Mouse (Mus musculus) liver, embryonic 12.5 days (tissue): Measurements from ENCODE around the gene Fsd2. TPM values are rescaled to one million over a fixed set of nuclear protein-coding genes. Genes with fewer than 3 reads are reported as not detected.
A peak's percentile ranks its signal among the peaks of the same experiment; 100 is the strongest.

Source experiments
- ATAC-seq: fragments of 200-750 bp; cut with Nextera tagmentation; 2 replicates; pipeline ENCODE4 v1.8.0; 2017; ENCODE audit warnings: moderate number of reproducible peaks, mild to moderate bottlenecking, moderate library complexity
- H3K27ac ChIP-seq: fragments of 300-500 bp; sonication (generic); 2 replicates; pipeline ENCODE4 v1.5.1; 2016; ENCODE audit warnings: mild to moderate bottlenecking
- H3K27me3 ChIP-seq: fragments of 300-500 bp; sonication (generic); replicated peaks from 2 replicates; pipeline ENCODE4 v1.6.1; 2016; ENCODE audit warnings: mild to moderate bottlenecking, moderate library complexity
- H3K36me3 ChIP-seq: fragments of 300-500 bp; sonication (generic); 2 replicates; pipeline ENCODE4 v1.6.1; 2016; ENCODE audit warnings: mild to moderate bottlenecking, moderate library complexity
- H3K4me1 ChIP-seq: fragments of 300-500 bp; sonication (generic); 2 replicates; pipeline ENCODE4 v1.6.1; 2016
- H3K4me2 ChIP-seq: fragments of 300-500 bp; sonication (generic); 2 replicates; pipeline ENCODE4 v1.6.1; 2016; ENCODE audit warnings: mild to moderate bottlenecking, moderate library complexity
- H3K4me3 ChIP-seq: fragments of 300-500 bp; sonication (generic); 2 replicates; pipeline ENCODE4 v1.5.1; 2016; ENCODE audit warnings: mild to moderate bottlenecking, moderate library complexity
- H3K9ac ChIP-seq: fragments of 300-500 bp; sonication (generic); 2 replicates; pipeline ENCODE4 v1.6.1; 2016; ENCODE audit warnings: mild to moderate bottlenecking, moderate library complexity
- H3K9me3 ChIP-seq: fragments of 300-500 bp; sonication (generic); replicated peaks from 2 replicates; pipeline ENCODE4 v1.6.1; 2016; ENCODE audit warnings: mild to moderate bottlenecking, moderate library complexity
- WGBS: fragments of 180-500 bp; shearing (Covaris S2); methylation state at CpG from one replicate; pipeline ENCODE4 v1.1.7; 2016; ENCODE audit not compliant: insufficient replicate concordance; 5-methylcytosine and 5-hydroxymethylcytosine counted together
- polyA plus RNA-seq: library from polyadenylated mRNA; unstranded; fragments of >200 nt; fragmentation: Nextera tagmentation; extraction: Ambion mirVana; gene quantifications from 2 replicates; pipeline ENCODE4 v1.2.1, GENCODE M21; 2016

The Fsd2 gene
- polyA plus RNA-seq, 1 experiment from 2014 or later = 0.05 TPM

DNA sequence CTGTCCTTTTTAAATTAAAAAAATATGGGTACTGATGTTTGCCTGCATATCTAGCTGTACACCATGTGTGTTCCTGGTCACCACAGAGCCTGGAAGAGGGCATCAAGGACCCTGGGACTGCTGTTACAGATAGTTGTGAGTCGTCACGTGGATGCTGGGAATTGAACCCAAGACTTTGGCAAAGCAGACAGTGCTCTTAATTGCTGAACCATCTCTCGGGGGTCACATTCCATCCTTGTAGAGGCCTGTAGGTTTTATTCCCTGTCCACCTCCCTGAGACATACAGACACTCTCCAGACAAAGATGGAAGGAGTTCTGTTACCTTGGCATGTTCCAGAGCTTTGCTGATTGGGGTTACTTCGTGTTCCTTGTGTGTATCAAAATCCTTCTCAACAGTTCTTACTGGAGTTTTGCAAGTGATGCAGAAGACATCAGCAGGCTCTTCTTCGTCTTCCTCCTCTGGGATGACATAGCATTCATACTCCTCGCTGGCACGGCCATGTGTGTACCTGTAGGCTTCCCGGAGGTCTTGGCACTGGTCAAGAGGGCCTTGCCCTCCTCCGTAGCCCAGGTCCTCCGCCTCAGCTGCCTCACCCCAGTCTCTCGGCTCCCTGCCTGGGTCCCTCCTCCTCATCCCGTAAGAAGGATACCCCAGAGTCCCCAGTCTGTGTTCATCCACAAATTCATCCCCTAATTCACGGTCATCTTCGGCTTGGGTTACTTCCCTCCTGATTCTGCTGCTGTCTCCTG is 7.3 kb downstream of the Fsd2 start:
- no peaks in the 10 kb centered on the region for H3K36me3 ChIP-seq
- 66% methylated on average over 14 of the region's 14 CpGs for WGBS
- no peak overlapping the region for H3K27ac ChIP-seq
- H3K27me3 ChIP-seq = peaks cover 11% of the 10 kb centered on the region
- no peak overlapping the region for H3K9ac ChIP-seq
- no peak overlapping the region for H3K4me2 ChIP-seq
- no peaks in the 10 kb centered on the region for H3K4me1 ChIP-seq
- H3K9me3 ChIP-seq = no peaks in the 10 kb centered on the region
- no peak overlapping the region for H3K4me3 ChIP-seq
- no peak for ATAC-seq

GRCm38 (mm10) chr7:81557985-81558360 is 8.8 kb downstream of the Fsd2 start:
- 62% methylated on average over 4 of the region's 4 CpGs for WGBS

GRCm38 (mm10) chr7:81557252-81557984 is 9.3 kb downstream of the Fsd2 start:
- Histone ChIP-seq H3K36me3 (no peaks in the 10 kb centered on the region), H3K4me3 (no peak overlapping the region), H3K4me1 (no peaks in the 10 kb centered on the region), H3K9me3 (no peaks in the 10 kb centered on the region), H3K27me3 (peaks cover 11% of the 10 kb centered on the region), H3K4me2 (no peak overlapping the region), H3K9ac (no peak overlapping the region), H3K27ac (no peak overlapping the region)
- no peak for ATAC-seq
- 70% methylated on average over 7 of the region's 7 CpGs for WGBS

More at GRCm38 (mm10) chr7:81557985-81558360, 8.8 kb downstream of the Fsd2 start:
- Histone ChIP-seq H3K4me3 (no peak overlapping the region), H3K9me3 (no peaks in the 10 kb centered on the region), H3K4me1 (no peaks in the 10 kb centered on the region), H3K27ac (no peak overlapping the region), H3K4me2 (no peak overlapping the region), H3K9ac (no peak overlapping the region), H3K36me3 (no peaks in the 10 kb centered on the region), H3K27me3 (peaks cover 11% of the 10 kb centered on the region)
- no peak for ATAC-seq

DNA sequence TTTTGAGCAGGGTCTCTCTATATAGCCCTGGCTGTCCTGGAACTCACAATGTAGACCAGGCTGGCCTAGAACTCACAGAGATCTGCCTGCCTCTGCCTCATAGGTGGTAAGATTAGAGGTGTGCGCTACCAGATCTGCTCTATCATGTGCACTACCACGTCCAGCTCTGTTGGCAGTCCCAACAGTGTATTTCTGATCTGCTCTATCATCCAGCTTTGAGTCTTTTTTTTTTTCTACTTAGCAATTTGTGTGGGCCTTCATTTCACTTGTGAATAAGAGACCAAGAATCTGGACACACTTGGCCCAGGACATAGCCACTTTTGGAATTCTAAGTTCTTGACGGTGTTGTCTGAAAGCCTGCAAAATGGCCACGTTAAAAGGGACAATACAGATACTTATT is 9.9 kb downstream of the Fsd2 start:
- Histone ChIP-seq H3K9me3 (no peaks in the 10 kb centered on the region), H3K27me3 (peaks cover 11% of the 10 kb centered on the region), H3K4me3 (no peak overlapping the region), H3K9ac (no peak overlapping the region), H3K36me3 (no peaks in the 10 kb centered on the region), H3K4me1 (no peaks in the 10 kb centered on the region), H3K4me2 (no peak overlapping the region), H3K27ac (no peak overlapping the region)
- ATAC-seq = no peak
- WGBS = 77% methylated on average over 4 of the region's 4 CpGs

- H3K9ac ChIP-seq = no peak overlapping the region
- no peaks in the 10 kb centered on the region for H3K36me3 ChIP-seq
- 62% methylated on average over 2 of the region's 2 CpGs for WGBS
- no peak overlapping the region for H3K4me3 ChIP-seq
- no peak overlapping the region for H3K4me2 ChIP-seq
- no peak overlapping the region for H3K27ac ChIP-seq
- no peaks in the 10 kb centered on the region for H3K9me3 ChIP-seq
- ATAC-seq = no peak
- no peaks in the 10 kb centered on the region for H3K4me1 ChIP-seq
- peaks cover 7% of the 10 kb centered on the region for H3K27me3 ChIP-seq
Observed at GRCm38 (mm10) chr7:81554369-81554768, 12.4 kb downstream of the Fsd2 start.

DNA sequence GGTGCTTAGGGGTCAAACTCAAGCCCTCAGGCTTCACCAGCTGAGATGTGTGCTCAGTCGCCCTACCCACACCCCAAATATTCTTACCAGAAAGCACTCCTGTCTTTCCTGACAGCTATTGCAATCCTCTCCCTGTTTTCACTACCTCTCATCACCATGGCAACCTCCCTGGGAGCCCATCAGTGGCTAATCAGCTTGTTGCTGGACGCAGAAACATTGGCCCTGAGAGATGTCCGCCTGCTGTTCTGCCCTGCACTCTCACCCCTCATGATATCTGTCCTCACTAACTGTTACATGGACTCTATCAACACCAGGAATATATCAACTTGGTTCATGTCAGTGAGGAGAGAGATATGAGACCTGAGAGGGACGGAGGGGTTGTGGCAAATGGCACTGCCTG is 13.2 kb downstream of the Fsd2 start:
- Histone ChIP-seq H3K4me2 (no peak overlapping the region), H3K4me1 (0 out of 2 replicates have a peak, but pooled peaks cover 1% of the 10 kb centered on the region), H3K9ac (no peak overlapping the region), H3K27ac (no peak overlapping the region), H3K4me3 (no peak overlapping the region), H3K36me3 (no peaks in the 10 kb centered on the region), H3K9me3 (no peaks in the 10 kb centered on the region), H3K27me3 (no peaks in the 10 kb centered on the region)
- 50% methylated on average over 4 of the region's 4 CpGs for WGBS
- ATAC-seq = no peak

DNA sequence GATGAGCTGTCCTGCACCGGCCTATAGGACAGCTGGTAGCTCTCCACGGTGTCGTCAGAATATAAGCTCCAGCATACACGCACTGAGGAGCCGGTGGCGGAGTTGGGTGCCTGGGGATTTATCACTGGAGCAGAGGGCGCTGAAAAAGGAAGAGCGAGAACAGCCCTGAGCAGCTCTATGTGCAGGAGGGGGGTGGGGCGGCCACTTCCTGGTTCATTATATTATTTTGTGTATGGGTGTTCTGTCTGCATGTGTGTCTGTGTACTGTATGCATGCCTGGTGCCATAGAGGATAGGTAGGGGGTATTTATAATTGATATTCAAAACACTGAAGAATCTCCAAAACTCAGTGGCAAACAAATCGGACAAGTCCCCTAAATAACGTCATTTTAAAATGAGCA is 17.9 kb downstream of the Fsd2 start:
- Histone ChIP-seq H3K27ac (no peak overlapping the region), H3K4me2 (no peak overlapping the region), H3K36me3 (no peaks in the 10 kb centered on the region), H3K4me1 (0 out of 2 replicates have a peak, but pooled peaks cover 5% of the 10 kb centered on the region), H3K9me3 (no peaks in the 10 kb centered on the region), H3K9ac (no peak overlapping the region), H3K4me3 (no peak overlapping the region), H3K27me3 (no peaks in the 10 kb centered on the region)
- 0 out of 2 replicates have a peak, but pooled peaks have one; percentile 15 for ATAC-seq
- 55% methylated on average over 11 of the region's 11 CpGs for WGBS

DNA sequence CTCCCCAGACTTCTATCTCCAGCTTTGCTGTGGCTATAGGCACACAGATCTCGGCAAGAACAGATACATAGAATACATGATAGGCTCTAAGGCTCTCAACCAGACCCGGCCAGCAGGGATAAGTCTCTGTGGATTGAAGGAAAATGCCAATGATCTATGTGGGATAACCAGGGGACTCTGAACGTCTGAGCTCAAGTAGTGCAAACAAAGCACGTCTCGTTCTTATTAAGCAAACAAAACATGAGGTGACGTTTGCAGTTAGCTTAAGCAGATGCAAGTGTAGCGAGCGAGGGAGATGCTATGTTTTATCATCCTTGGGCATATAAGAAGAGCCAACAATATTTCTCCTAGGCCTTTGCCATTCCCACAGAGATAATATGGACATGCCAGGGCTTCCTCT is 23.8 kb downstream of the Fsd2 start:
- H3K36me3 ChIP-seq = no peaks in the 10 kb centered on the region
- 70% methylated on average over 8 of the region's 8 CpGs for WGBS
- no peak overlapping the region for H3K4me2 ChIP-seq
- H3K4me3 ChIP-seq = no peak overlapping the region
- no peaks in the 10 kb centered on the region for H3K9me3 ChIP-seq
- no peak overlapping the region for H3K9ac ChIP-seq
- no peak overlapping the region for H3K27ac ChIP-seq
- peaks cover 6% of the 10 kb centered on the region; the same call in 1 of the 2 replicates for H3K27me3 ChIP-seq
- no peak for ATAC-seq
- H3K4me1 ChIP-seq = no peaks in the 10 kb centered on the region

DNA sequence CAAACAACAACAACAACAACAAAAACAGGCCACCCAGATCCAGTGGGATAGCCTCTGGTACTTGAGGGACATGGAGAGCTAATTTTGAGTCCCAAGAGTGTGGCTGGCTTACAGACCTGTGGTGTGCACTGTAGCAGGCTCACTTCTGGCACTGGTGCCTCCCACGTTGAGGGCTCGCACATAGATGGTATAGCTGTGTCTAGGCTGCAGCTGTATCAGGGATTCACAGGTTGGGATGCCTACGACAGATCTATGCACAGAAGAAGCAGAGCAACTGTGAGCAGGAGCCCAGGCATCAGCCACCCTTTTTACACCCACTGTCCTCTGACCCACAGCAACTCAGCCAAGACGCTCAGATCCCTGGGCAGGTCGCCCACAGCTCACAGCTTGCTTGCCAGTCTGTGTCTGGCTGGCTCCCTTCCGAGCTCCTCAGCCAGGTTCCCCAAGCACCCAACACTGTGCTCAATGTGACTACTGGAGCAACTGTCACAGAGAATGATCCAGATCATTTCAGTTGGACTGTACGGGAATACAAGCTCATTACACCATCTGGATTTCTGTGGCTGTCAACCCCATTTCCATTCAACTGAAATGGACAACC is 24.7 kb downstream of the Fsd2 start:
- H3K27me3 ChIP-seq = peaks cover 6% of the 10 kb centered on the region; the same call in 1 of the 2 replicates

DNA sequence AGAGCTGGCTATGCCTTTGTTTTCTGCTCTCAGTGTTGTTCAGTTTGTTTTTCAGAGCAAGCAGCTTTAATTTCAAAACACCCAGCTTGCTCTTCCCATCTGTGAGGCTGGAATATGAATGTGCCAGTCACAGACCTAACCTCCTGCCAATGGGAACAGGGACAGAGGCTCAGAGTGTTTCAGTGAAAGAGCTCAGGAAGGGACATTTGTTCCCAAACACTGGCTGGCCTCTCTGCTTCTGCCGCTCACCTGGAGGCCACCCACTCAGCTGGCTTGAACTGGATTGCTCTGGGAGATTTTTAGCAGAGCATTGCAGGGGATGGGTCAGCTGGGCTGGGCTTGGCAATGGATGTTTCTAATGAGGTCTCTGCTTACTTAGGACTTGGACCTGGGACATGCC is 25.7 kb downstream of the Fsd2 start:
- Histone ChIP-seq H3K9me3 (no peaks in the 10 kb centered on the region), H3K4me1 (peaks cover 9% of the 10 kb centered on the region), H3K9ac (no peak overlapping the region), H3K4me3 (no peak overlapping the region), H3K36me3 (peaks cover 2% of the 10 kb centered on the region; the same call in 1 of the 2 replicates), H3K4me2 (no peak overlapping the region), H3K27me3 (peaks cover 6% of the 10 kb centered on the region; the same call in 1 of the 2 replicates), H3K27ac (no peak overlapping the region)
- no peak for ATAC-seq
- WGBS = 50% methylated on average over 1 of the region's 1 CpGs

More for the DNA sequence above, 24.7 kb downstream of the Fsd2 start:
- 70% methylated on average over 7 of the region's 7 CpGs for WGBS
- no peaks in the 10 kb centered on the region for H3K9me3 ChIP-seq
- no peak overlapping the region for H3K4me3 ChIP-seq
- H3K4me2 ChIP-seq = no peak overlapping the region
- no peaks in the 10 kb centered on the region for H3K36me3 ChIP-seq
- no peak overlapping the region for H3K9ac ChIP-seq
- no peak for ATAC-seq
- H3K4me1 ChIP-seq = peaks cover 5% of the 10 kb centered on the region
- no peak overlapping the region for H3K27ac ChIP-seq

DNA sequence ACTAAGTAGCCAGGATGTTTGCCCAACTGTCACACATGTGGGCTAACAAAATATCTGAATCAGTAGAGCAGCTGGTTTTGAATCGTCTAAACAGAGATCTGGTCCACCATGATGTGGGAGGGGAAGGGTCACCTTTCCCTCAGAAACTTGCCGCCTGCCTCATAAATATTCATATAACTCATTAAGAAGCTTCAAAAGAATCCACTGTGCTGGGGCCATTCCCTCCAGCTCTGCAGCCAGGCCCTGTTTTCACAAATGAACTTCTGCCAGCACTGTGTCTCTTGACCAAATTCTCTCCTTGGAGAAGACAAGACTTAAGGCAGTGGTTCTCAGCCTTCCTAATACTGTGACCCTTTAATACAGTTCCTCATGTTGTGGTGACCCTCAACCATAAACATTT is 27.2 kb downstream of the Fsd2 start:
- no peaks in the 10 kb centered on the region for H3K9me3 ChIP-seq
- H3K4me3 ChIP-seq = no peak overlapping the region
- whole genome bisulfite sequencing = 42% methylated on average over 2 of the region's 2 CpGs
- peaks cover 6% of the 10 kb centered on the region; the same call in 1 of the 2 replicates for H3K27me3 ChIP-seq
- ATAC-seq = no peak
- no peak overlapping the region for H3K9ac ChIP-seq
- H3K4me2 ChIP-seq = no peak overlapping the region
- H3K4me1 ChIP-seq = peaks cover 9% of the 10 kb centered on the region
- H3K36me3 ChIP-seq = peaks cover 16% of the 10 kb centered on the region
- no peak overlapping the region for H3K27ac ChIP-seq
